Mouse (Mus musculus): ENCODE measurements around the gene Mcf2l. TPM values are rescaled to one million over a fixed set of nuclear protein-coding genes. Genes with fewer than 3 reads are reported as not detected.

Mcf2l gene
- 2.6 and 3.0 TPM in 2 replicates for polyA plus RNA-seq (2015; fragmentation: Nextera tagmentation; extraction: Ambion mirVana)

DNA sequence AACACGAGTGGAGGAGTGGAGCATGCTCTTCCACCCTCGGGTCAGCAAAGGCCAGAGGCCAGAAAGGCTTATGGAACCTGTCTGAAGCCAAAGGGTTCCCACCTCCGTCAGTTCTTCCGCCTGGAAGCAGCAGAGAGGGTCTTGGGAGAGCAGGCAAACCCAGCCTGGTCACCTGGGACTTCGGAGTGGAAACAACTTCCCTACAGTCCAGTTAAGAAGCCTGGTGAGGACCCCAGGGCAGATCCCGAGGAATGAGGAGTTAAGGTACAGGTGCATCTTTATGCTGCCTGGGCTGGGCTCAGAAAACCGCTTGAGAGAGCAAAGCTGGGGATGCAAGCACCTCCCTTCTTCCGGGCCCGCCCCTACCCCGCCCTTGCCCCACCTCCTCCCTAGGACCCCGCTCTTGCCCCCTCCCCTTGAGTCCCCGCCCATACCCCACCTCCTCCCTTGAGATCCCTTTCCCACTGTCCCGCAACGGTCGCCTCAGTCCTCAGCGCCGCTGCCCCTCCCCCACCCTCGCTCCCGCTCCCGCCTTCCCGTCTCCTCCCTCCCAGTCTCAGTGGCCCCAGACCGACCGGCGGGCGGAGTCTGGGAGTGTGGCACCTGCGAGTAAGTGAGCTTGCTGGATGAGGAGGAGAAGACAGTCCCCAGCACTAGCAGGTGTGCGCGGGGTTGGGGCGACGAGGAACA lies at the start of gene Mcf2l:
Gene Mcf2l, plus strand, starts transcription at position 450 of the 690 bp plus-strand sequence.

DNA sequence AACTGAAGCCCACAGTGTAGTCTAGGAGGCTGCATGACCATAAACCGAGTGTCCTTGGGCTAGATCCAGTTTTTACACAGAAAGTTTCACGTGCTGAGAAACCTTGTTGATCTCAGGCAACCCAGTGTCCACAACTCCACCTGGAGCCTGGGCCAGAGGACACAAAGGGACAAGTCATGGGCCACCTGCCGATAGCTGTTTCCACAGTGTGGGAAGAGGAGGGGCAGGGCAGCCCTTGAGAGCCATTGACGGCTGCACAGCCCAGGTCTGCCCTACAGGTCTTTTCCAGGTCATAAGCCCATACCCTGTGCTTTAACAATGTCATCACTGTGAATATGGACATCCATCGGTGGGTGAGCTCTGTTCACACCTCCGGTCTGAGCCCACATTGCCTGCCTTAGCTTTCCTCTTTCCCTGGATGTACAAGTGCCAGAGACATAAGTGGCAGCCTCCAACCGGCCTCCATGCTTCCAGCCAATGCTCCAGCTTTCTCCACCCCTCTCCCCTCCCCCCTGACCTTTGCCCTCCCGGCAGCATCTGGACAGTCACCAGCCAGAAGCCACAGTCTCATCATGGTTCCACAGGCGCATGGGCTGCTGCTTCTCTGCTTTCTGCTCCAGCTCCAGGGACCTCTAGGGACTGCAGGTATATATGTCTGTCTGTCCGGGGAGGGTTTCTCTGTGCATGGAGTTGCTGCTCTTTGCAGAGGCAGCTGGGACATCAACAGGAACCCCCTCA lies 152.1 kb downstream of the Mcf2l start, which contains the start of gene F7:
Gene F7, plus strand, starts transcription at position 548 of the 738 bp plus-strand sequence.

DNA sequence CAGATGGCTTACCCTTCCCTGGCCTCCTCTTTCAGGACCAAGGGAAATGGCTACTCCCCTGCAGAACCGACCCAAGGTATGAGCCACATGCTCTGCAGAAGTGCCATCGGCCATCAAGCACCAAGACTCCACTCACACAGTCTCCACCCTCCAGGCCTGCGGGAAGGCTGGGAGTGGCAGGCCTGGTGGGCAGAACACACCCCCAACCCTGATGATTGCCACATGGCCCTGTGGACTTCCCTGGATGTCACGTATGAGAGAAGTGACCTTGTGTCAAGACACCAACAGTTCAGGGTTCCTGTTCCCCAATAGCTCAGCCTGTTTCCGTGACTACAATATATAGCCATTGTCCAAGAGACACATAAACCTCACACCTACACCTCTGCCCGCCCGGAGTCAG lies 163.4 kb downstream of the Mcf2l start, which contains the start of gene F10:
Gene F10, plus strand, starts transcription at position 294 of the 400 bp plus-strand sequence.

DNA sequence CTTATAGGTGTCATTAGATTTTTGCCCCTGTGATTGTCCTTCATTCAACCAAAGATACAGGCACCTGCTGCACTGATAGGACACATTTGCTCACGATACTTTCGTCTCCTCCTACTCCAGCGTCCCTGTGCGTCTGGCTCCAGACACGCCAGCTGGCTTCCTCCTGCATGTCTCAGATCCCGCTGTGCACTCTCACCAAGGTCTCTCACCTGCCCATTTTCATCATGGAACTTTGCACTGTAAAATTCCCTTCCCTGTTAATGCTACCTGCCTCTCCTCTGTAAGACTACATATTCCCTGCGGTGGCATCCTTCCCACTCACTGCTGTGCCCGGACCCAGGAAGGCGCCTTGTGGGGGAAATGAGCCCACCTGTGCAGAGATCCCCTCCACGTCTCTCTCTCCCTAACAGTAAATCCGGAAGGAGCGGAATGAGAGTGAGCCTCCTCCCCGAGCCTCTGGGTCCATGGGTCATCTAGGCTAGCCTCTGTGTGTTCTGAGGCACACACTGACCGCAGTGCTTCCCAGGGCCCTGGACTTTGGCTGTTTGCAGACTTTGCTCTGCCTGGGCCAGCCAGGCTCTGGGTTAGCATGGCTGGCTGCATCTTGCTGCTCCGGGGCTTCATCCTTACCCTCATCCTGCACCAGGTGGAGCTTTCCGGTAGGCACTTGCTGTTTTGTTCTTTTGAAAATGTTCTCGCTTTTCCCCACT lies 187.0 kb downstream of the Mcf2l start, which contains the start of gene Proz:
Gene Proz, plus strand, starts transcription at position 474 of the 710 bp plus-strand sequence.

Other genes starting within 250 kb of the Mcf2l start
- 26.8 TPM in 2 replicates for gene Tubgcp3, start 201.6 kb upstream of the Mcf2l start, polyA plus RNA-seq (2015; fragmentation: Nextera tagmentation; extraction: Ambion mirVana)
- gene Atp11a, start 116.8 kb upstream of the Mcf2l start, polyA plus RNA-seq (2015; fragmentation: Nextera tagmentation; extraction: Ambion mirVana): 5.1 and 6.6 TPM in 2 replicates
- gene F7, start 152.2 kb downstream of the Mcf2l start, polyA plus RNA-seq (2015; fragmentation: Nextera tagmentation; extraction: Ambion mirVana): 0.26 and 0.51 TPM in 2 replicates
- gene F10, start 163.5 kb downstream of the Mcf2l start, polyA plus RNA-seq (2015; fragmentation: Nextera tagmentation; extraction: Ambion mirVana): 6.5 and 7.0 TPM in 2 replicates
- 0.14 and 0.30 TPM in 2 replicates for gene Proz, start 187.1 kb downstream of the Mcf2l start, polyA plus RNA-seq (2015; fragmentation: Nextera tagmentation; extraction: Ambion mirVana)
- 15.8 and 17.3 TPM in 2 replicates for gene Pcid2, start 231.7 kb downstream of the Mcf2l start, polyA plus RNA-seq (2015; fragmentation: Nextera tagmentation; extraction: Ambion mirVana)
- gene Cul4a, start 231.8 kb downstream of the Mcf2l start, polyA plus RNA-seq (2015; fragmentation: Nextera tagmentation; extraction: Ambion mirVana): 92.5 and 94.2 TPM in 2 replicates

Data from spleen, postnatal 0 days (tissue).